8 mouse cellular contexts compared by ENCODE assay signal in genomic region chr4:124752281-124753199, GRCm38 (mm10). TPM values are rescaled to one million over a fixed set of nuclear protein-coding genes. Genes with fewer than 3 reads are reported as not detected.
A peak's percentile ranks its signal among the peaks of the same experiment; 100 is the strongest.
DNase-seq lines count a peak whose midpoint lies in the region; ATAC-seq lines count a peak whose summit lies in the region.

No protein-coding gene starts in this region.

- H3K4me2 ChIP-seq in forebrain, embryonic 13.5 days: peak overlapping the region; percentile 83

- ATAC-seq in forebrain, embryonic 13.5 days: no peak

- peak overlapping the region; percentile 76 for H3K4me3 ChIP-seq in forebrain, embryonic 13.5 days
- peak overlapping the region; percentile 88 for H3K4me3 ChIP-seq in limb, embryonic 10.5 days
- peak overlapping the region; percentile 71 for H3K4me3 ChIP-seq in midbrain, embryonic 10.5 days

- no peaks in the 10 kb centered on the region for H3K36me3 ChIP-seq in forebrain, embryonic 13.5 days (ENCODE audit: poor library complexity, severe bottlenecking)
- no peaks in the 10 kb centered on the region for H3K36me3 ChIP-seq in limb, embryonic 10.5 days
- no peaks in the 10 kb centered on the region for H3K36me3 ChIP-seq in midbrain, embryonic 10.5 days

- H3K27me3 ChIP-seq in forebrain, embryonic 13.5 days: peaks cover 10% of the 10 kb centered on the region; the same call in 1 of the 2 replicates
- 0 out of 2 replicates have a peak, but pooled peaks cover 10% of the 10 kb centered on the region for H3K27me3 ChIP-seq in limb, embryonic 10.5 days (ENCODE audit: low read depth, poor library complexity, severe bottlenecking)
- H3K27me3 ChIP-seq in midbrain, embryonic 10.5 days (ENCODE audit: low read depth, poor library complexity, severe bottlenecking): peaks cover 26% of the 10 kb centered on the region

- peak overlapping the region; percentile 84 for H3K9ac ChIP-seq in forebrain, embryonic 13.5 days

- H3K4me1 ChIP-seq in forebrain, embryonic 13.5 days: peaks cover 19% of the 10 kb centered on the region
- H3K4me1 ChIP-seq in limb, embryonic 10.5 days: peaks cover 18% of the 10 kb centered on the region
- H3K4me1 ChIP-seq in midbrain, embryonic 10.5 days: peaks cover 43% of the 10 kb centered on the region

- H3K9me3 ChIP-seq in forebrain, embryonic 13.5 days (replicated peaks): no peaks in the 10 kb centered on the region
- no peaks in the 10 kb centered on the region for H3K9me3 ChIP-seq in limb, embryonic 10.5 days (replicated peaks)
- H3K9me3 ChIP-seq in midbrain, embryonic 10.5 days (replicated peaks): no peaks in the 10 kb centered on the region

- H3K27ac ChIP-seq in forebrain, embryonic 13.5 days: no peak overlapping the region
- 0 out of 2 replicates have a peak overlapping the region, but pooled peaks have one; percentile 82 for H3K27ac ChIP-seq in limb, embryonic 10.5 days
- H3K27ac ChIP-seq in midbrain, embryonic 10.5 days (replicated peaks): peak overlapping the region; percentile 80

- 22% methylated on average over 15 of the region's 15 CpGs for WGBS in forebrain, embryonic 13.5 days
- WGBS in limb, embryonic 10.5 days: 19% methylated on average over 15 of the region's 15 CpGs
- 18% methylated on average over 14 of the region's 15 CpGs for WGBS in midbrain, embryonic 10.5 days

- peak; percentile 73 for DNase-seq in CD4-positive, CD25-positive, alpha-beta regulatory T cell, adult 2 months (ENCODE audit: low read depth, low spot score)
- DNase-seq in NIH3T3 (ENCODE audit: low read depth): peak; percentile 45
- DNase-seq in limb, embryonic 10.5 days (ENCODE audit: low spot score): no peak
- DNase-seq in midbrain, embryonic 10.5 days (ENCODE audit: low spot score): peak; percentile 30
- DNase-seq in thymus, postnatal 14 days: peak; percentile 70
- DNase-seq in Muller cell, postnatal 12 days (ENCODE audit: inconsistent ontology term): no peak
- no peak for DNase-seq in layer of hippocampus, adult 8-10 months (ENCODE audit: low spot score in 2 of 2)

RNA-seq across cellular contexts. Expression of gene Inpp5b, which starts 10.9 kb away (rescaled TPM):
- 25.8 and 25.9 TPM in 2 replicates for polyA plus RNA-seq in forebrain, embryonic 13.5 days (2015; fragmentation: Nextera tagmentation; extraction: Ambion mirVana)
- polyA plus RNA-seq in limb, embryonic 10.5 days (2016; fragmentation: Nextera tagmentation; extraction: Ambion mirVana): 22.7 and 22.8 TPM in 2 replicates
- 25.7 and 26.1 TPM in 2 replicates for polyA plus RNA-seq in midbrain, embryonic 10.5 days (2016; fragmentation: Nextera tagmentation; extraction: Ambion mirVana)
- 10 to 100 TPM; 45.2 to 60.9 (median 49.3) TPM for total RNA-seq in layer of hippocampus, adult 8-10 months (2022)

RNA-seq across cellular contexts. Expression of gene Sf3a3, which starts 38.0 kb away (rescaled TPM):
- polyA plus RNA-seq in forebrain, embryonic 13.5 days (2015; fragmentation: Nextera tagmentation; extraction: Ambion mirVana): 169 and 177 TPM in 2 replicates
- polyA plus RNA-seq in limb, embryonic 10.5 days (2016; fragmentation: Nextera tagmentation; extraction: Ambion mirVana): 270 and 284 TPM in 2 replicates
- polyA plus RNA-seq in midbrain, embryonic 10.5 days (2016; fragmentation: Nextera tagmentation; extraction: Ambion mirVana): 247 and 256 TPM in 2 replicates
- 10 to 100 TPM; 33.8 to 39.5 (median 36.0) TPM for total RNA-seq in layer of hippocampus, adult 8-10 months (2022)

RNA-seq across cellular contexts. Expression of gene Mtf1, which starts 49.4 kb away (rescaled TPM):
- 15.8 and 16.4 TPM in 2 replicates for polyA plus RNA-seq in forebrain, embryonic 13.5 days (2015; fragmentation: Nextera tagmentation; extraction: Ambion mirVana)
- 15.6 and 17.3 TPM in 2 replicates for polyA plus RNA-seq in limb, embryonic 10.5 days (2016; fragmentation: Nextera tagmentation; extraction: Ambion mirVana)
- polyA plus RNA-seq in midbrain, embryonic 10.5 days (2016; fragmentation: Nextera tagmentation; extraction: Ambion mirVana): 19.2 and 21.5 TPM in 2 replicates
- 10 to 100 TPM; 27.0 to 32.3 (median 27.9) TPM for total RNA-seq in layer of hippocampus, adult 8-10 months (2022)

RNA-seq across cellular contexts. Expression of gene Fhl3, which starts 52.0 kb away (rescaled TPM):
- 2.6 and 3.2 TPM in 2 replicates for polyA plus RNA-seq in forebrain, embryonic 13.5 days (2015; fragmentation: Nextera tagmentation; extraction: Ambion mirVana)
- 7.7 and 10.1 TPM in 2 replicates for polyA plus RNA-seq in limb, embryonic 10.5 days (2016; fragmentation: Nextera tagmentation; extraction: Ambion mirVana)
- 4.6 and 5.8 TPM in 2 replicates for polyA plus RNA-seq in midbrain, embryonic 10.5 days (2016; fragmentation: Nextera tagmentation; extraction: Ambion mirVana)
- total RNA-seq in layer of hippocampus, adult 8-10 months (2022): 1 to 10 TPM; 1.6 to 2.9 (median 2.0) TPM

RNA-seq across cellular contexts. Expression of gene Utp11, which starts 59.1 kb away (rescaled TPM):
- 49.9 and 59.1 TPM in 2 replicates for polyA plus RNA-seq in forebrain, embryonic 13.5 days (2015; fragmentation: Nextera tagmentation; extraction: Ambion mirVana)
- 73.9 and 77.2 TPM in 2 replicates for polyA plus RNA-seq in limb, embryonic 10.5 days (2016; fragmentation: Nextera tagmentation; extraction: Ambion mirVana)
- 63.6 and 68.0 TPM in 2 replicates for polyA plus RNA-seq in midbrain, embryonic 10.5 days (2016; fragmentation: Nextera tagmentation; extraction: Ambion mirVana)
- 10 to 100 TPM; 15.3 to 18.3 (median 16.4) TPM for total RNA-seq in layer of hippocampus, adult 8-10 months (2022)

Comparison
In these comparisons a context has a peak if more than half of its experiments do, and no peak if none do; other contexts are left out.
1. DNase-seq: peak in CD4-positive, CD25-positive, alpha-beta regulatory T cell, adult 2 months (single experiment), NIH3T3 (single experiment), midbrain, embryonic 10.5 days (single experiment) and thymus, postnatal 14 days (single experiment); none in limb, embryonic 10.5 days (single experiment), Muller cell, postnatal 12 days (single experiment) and layer of hippocampus, adult 8-10 months (0 of 2).
2. Peak in every context shown above with its lines, with median percentiles within 50 percentile points of each other: H3K4me3 ChIP-seq.